Mouse (Mus musculus): ENCODE measurements around the gene Mt4. TPM values are rescaled to one million over a fixed set of nuclear protein-coding genes. Genes with fewer than 3 reads are reported as not detected.

The Mt4 gene
- polyA plus RNA-seq, 1 experiment = not detected

DNA sequence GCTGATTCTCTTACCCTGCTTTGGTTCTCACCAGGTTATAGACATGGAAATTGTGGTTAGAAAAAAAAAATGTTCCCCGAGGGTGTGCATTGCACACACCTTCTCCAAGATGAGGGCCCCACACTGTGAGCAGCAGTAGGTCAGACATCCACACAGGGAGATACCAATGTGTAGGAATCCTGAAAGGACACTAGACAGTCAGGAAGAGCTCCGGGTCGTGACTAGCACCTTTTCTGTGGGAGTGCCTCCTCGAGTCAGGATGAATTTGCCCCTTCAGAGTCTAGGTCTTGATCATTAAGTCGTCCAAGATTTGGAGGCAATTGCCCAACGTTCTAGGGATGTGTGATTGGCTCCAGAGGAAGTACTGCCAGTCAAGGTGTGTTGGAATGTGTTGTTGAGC lies 48.8 kb downstream of the Mt4 start:
- WGBS = 58% methylated on average over 6 of the region's 6 CpGs
- H3K4me3 ChIP-seq (replicated peaks; ENCODE audit: control insufficient read depth, low read depth, low read length) = no peak overlapping the region
- H3K4me1 ChIP-seq (ENCODE audit: control insufficient read depth, insufficient read depth, low read length) = no peaks in the 10 kb centered on the region; the same call in 1 of the 2 replicates
- TF ChIP-seq CTCF (IDR thresholded peaks at IDR 0.05; ENCODE audit: control insufficient read depth, insufficient read depth, low read length) (no peak), POLR2A (IDR thresholded peaks at IDR 0.05; ENCODE audit: borderline replicate concordance, control insufficient read depth, low read depth, low read length) (no peak)
- H3K27ac ChIP-seq (ENCODE audit: control insufficient read depth, insufficient read depth, low read depth, low read length, poor library complexity) = no peak overlapping the region

DNA sequence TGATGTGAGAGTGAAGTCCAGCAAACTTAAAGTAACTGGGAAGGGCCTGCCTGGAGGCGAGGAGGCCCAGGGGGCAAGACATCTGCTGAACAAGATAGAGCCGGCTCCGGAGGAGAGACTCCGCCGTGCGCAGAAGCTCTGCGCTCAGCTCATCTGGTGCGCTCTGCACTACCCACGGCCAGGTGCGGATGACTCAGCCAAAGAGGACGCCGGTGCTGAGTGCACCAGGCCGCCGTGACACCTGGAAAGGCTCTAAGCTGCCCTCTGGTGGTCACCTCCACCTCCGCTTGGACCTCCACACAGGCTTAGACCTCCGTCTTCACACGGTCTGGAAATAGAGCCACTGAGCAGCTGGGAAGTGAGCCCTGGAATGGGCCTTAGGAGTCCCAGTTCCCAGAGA lies 49.5 kb downstream of the Mt4 start:
- TF ChIP-seq POLR2A (IDR thresholded peaks at IDR 0.05; ENCODE audit: borderline replicate concordance, control insufficient read depth, low read depth, low read length) = no peak
- peak; percentile 66 for TF ChIP-seq CTCF (IDR thresholded peaks at IDR 0.05; ENCODE audit: control insufficient read depth, insufficient read depth, low read length)
- WGBS = 5% methylated on average over 17 of the region's 17 CpGs
- Histone ChIP-seq H3K4me3 (replicated peaks; ENCODE audit: control insufficient read depth, low read depth, low read length) (no peak overlapping the region), H3K27ac (ENCODE audit: control insufficient read depth, insufficient read depth, low read depth, low read length, poor library complexity) (no peak overlapping the region), H3K4me1 (ENCODE audit: control insufficient read depth, insufficient read depth, low read length) (no peaks in the 10 kb centered on the region; the same call in 1 of the 2 replicates)

DNA sequence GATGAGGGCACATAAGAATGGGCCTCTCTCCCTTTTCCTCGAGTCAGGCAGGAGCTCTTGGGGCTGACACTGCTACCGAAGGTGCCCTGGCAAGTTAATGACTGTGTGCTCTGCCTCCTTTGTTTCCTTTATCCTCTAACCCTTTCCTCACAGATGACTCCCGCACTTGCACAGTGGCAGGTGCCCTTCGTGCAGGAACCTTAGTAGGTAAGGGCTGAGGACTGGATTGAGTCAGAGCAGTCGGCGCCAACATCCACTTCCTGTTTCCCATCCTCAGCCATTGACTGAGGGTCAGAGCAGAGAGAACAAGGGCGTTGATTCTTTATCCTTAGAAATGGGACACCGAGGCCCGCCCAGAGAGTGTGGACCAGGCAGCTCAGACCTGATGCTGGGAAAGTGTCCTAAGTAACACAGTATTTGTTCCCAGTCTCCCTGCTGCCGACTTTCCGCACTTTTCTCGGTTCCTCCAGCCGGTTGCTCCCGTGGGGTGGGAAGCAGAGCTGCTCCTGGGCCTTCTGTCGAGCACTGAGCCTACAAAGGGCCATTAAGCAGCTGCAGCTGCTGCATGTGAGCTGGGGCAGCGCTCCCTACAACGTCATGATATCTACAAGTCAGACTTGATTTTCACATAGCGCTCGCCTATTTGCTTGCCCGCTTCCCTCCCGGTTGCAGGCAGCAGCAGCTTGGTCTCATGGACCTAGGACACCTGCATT lies 50.4 kb downstream of the Mt4 start:
- Histone ChIP-seq H3K4me1 (ENCODE audit: control insufficient read depth, insufficient read depth, low read length) (no peaks in the 10 kb centered on the region; the same call in 1 of the 2 replicates), H3K27ac (ENCODE audit: control insufficient read depth, insufficient read depth, low read depth, low read length, poor library complexity) (no peak overlapping the region), H3K4me3 (replicated peaks; ENCODE audit: control insufficient read depth, low read depth, low read length) (no peak overlapping the region)
- WGBS = 29% methylated on average over 21 of the region's 21 CpGs
- no peak for TF ChIP-seq CTCF (IDR thresholded peaks at IDR 0.05; ENCODE audit: control insufficient read depth, insufficient read depth, low read length)
- TF ChIP-seq POLR2A (IDR thresholded peaks at IDR 0.05; ENCODE audit: borderline replicate concordance, control insufficient read depth, low read depth, low read length) = no peak

Other genes starting within 250 kb of the Mt4 start
- gene Amfr, start 124.4 kb upstream of the Mt4 start, polyA plus RNA-seq (2011; ENCODE audit: insufficient read depth, insufficient read length, low replicate concordance, missing spikeins) = 27.3 and 50.3 TPM in 2 replicates
- 71.4 and 118 TPM in 2 replicates for gene Nudt21, start 100.2 kb upstream of the Mt4 start, polyA plus RNA-seq (2011; ENCODE audit: insufficient read depth, insufficient read length, low replicate concordance, missing spikeins)
- 1.1 and 3.1 TPM in 2 replicates for gene Ogfod1, start 100.0 kb upstream of the Mt4 start, polyA plus RNA-seq (2011; ENCODE audit: insufficient read depth, insufficient read length, low replicate concordance, missing spikeins)
- gene Bbs2, start 38.3 kb upstream of the Mt4 start, polyA plus RNA-seq (2011; ENCODE audit: insufficient read depth, insufficient read length, low replicate concordance, missing spikeins) = 1.4 and 20.3 TPM in 2 replicates
- 3.0 TPM in 1 of 2 replicates, not detected in the other for gene Mt3, start 15.4 kb downstream of the Mt4 start, polyA plus RNA-seq (2011; ENCODE audit: insufficient read depth, insufficient read length, low replicate concordance, missing spikeins)
- gene Mt2, start 35.5 kb downstream of the Mt4 start, polyA plus RNA-seq (2011; ENCODE audit: insufficient read depth, insufficient read length, low replicate concordance, missing spikeins) = 102 and 809 TPM in 2 replicates
- 188 and 700 TPM in 2 replicates for gene Mt1, start 41.9 kb downstream of the Mt4 start, polyA plus RNA-seq (2011; ENCODE audit: insufficient read depth, insufficient read length, low replicate concordance, missing spikeins)
- gene Nup93, start 77.4 kb downstream of the Mt4 start, polyA plus RNA-seq (2011; ENCODE audit: insufficient read depth, insufficient read length, low replicate concordance, missing spikeins) = 19.5 and 21.3 TPM in 2 replicates
- gene Slc12a3, start 192.0 kb downstream of the Mt4 start, polyA plus RNA-seq (2011; ENCODE audit: insufficient read depth, insufficient read length, low replicate concordance, missing spikeins) = 4.4 and 11.8 TPM in 2 replicates
- gene Herpud1, start 249.2 kb downstream of the Mt4 start, polyA plus RNA-seq (2011; ENCODE audit: insufficient read depth, insufficient read length, low replicate concordance, missing spikeins) = 69.2 and 70.5 TPM in 2 replicates